Mouse (Mus musculus) thymus, postnatal 14 days (tissue): ENCODE measurements around the gene D10Wsu102e.
"Not testable (repeated sequence)": the region's sequence is repeated elsewhere in the genome, so short reads cannot be mapped to it uniquely, and the experiment has no call there.

Experiments used
- DNase-seq: peaks from one replicate; pipeline ENCODE4 v3.0.0; 2021

Gene D10Wsu102e

DNA sequence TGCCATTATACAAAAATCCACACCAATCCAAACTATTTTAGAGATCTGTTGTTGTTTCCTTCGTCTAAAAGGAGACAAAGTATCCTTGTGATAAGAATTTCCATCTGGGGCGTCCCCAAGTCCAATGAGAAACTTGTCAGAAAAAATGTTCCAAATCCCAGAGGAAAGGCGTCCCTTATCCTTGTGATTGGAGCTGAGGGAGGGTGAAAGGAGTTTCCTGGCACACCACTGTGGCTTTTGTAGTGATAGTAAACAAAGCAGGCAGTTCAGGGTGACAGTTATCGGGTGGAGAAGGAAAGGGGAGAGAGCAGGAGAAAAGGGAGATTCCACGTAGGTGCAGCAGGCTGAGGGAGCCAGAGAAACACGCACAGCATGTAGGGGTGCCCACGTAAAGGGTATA, 12.5 kb upstream of the D10Wsu102e start:
- no peak for DNase-seq

DNA sequence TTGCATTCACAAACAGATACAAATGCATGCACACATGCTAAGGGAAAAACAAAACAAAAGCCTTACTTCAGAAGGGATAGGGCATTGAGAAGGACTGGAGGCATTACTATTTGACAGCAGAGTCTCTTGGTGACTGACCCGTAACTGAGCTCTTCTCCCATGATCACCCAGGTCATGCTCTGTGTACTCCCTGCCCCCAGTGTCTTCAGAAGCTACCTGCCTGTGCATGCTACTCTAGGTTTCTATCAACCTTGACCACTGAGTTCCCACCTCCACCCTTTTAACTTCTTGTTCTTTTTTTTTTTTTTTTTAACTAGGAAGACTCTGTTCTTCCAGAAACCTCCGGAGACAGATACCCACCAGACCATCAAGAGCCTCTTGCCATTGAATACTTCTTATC, 9.3 kb upstream of the D10Wsu102e start:
- DNase-seq: no peak

DNA sequence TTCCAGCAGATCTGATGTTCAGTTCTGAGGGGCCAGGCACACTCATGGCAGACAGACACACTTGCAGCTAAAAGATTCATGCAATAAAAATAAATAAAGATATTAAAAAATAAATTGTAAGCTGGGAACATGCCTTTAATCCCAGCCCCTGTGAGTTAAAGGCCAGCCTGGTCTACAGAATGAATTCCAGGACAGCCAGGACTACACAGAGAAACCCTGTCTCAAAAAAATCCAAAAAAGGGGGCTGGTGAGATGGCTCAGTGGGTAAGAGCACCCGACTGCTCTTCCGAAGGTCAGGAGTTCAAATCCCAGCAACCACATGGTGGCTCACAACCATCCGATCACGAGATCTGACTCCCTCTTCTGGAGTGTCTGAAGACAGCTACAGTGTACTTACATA, 8.2 kb upstream of the D10Wsu102e start:
- not testable (repeated sequence) for DNase-seq

DNA sequence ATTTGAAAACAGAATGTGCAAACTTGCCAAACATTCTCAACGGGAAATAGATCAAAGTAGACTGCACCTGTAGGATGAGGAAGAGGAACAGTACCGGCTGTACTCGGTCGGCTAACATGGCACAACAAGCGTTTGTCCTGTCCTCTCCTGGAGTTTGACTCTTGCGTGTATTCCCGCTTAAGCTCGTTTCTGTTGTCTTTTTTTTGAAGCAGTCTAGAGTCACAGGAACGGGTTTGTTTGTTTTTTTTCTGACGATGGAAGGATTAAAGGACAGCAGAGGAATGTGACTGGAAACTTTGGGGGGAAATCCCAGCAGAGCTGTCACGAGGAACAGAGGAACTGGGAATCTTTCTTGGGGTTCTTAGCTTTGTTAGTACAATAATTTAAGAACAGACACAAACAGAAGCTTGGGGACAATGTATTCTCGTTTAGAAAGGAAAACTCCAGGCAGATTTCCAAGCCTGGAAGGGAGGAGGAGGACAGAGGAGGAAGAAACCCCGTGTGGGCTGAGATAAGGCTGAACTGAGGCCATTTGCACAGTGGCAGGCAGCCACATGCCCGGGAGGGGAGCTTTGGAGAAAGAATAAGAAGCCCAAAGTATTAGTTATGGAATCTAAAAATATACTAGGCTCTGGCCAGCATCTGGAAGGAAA, 6.2 kb upstream of the D10Wsu102e start:
- no peak for DNase-seq

DNA sequence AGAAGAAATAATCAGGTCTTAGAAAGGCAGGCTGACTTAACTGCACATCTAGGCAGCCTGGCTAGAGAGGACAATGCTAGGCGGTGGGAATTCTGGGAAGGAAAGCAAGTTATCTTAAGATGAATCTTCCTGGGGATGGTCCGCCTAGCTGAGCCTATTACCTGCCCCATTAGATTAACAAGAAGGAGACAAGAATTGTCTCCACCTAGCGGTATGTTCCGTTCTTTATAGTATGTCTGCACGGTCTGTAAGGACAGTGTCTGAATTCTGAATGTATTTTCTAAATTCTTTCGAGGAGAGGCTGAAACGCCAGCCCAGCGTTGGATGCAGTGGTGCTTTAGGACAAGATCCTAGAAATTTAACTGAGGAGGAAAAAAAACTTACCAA, 5.7 kb upstream of the D10Wsu102e start:
- DNase-seq: peak; percentile 21

DNA sequence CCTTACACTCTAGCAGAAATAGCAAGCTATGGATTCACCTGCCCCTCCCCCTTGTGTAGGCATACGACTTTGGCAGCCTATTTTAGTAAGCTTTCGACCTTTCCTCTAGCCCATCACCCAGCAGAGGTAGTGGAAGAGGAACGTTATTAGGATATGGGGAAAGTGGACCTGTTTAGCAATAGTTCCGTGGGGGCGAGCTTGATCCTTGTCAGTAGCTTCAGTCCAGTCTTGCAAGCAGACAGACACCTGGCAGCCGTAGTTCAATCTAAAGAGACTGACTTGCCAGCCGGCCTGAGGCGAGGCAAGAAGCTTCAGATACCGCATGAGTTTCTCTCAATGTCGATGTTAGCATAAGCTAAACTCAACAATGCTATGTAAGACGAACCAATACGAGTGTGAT, 3.6 kb upstream of the D10Wsu102e start:
- no peak for DNase-seq

DNA sequence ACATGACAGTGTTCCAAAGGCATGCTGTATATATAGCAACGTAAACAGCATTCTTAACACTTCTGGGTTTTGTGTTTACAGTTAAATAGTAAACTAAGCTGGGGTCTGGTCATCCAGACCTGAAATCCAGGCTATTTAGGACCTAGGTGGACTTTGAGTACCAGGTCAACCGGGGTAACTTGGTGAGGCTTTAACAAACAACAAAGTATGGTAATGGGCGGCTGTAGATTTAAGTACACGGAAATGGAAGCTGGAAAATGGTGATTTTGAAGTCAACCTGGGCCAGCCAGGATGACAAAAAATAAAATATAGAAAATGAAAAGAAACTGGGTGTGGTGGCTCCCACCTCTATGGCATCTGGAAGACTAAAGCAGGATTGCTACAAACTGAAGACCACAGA, 570 bp upstream of the D10Wsu102e start:
- no peak for DNase-seq

DNA sequence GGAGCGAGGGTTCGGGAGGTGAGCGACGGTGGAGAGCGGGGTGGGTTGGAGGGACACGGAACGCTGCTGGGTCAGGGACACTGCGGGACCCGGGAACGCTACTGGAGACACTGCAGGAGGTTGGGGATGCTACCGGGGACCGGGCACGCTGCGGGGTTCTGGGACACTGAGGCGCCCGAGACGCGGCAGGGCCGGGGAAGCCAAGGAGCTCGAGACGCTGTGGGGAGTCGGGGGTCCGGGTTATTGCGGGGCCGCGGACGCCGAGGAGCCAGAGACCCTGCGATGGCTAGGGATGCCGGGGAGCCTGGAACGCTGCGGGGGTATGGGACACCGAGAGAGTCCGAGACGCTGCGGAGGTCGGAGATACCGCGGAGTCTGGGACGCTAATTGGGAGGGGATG, 335 bp downstream of the D10Wsu102e start:
- DNase-seq: no peak

DNA sequence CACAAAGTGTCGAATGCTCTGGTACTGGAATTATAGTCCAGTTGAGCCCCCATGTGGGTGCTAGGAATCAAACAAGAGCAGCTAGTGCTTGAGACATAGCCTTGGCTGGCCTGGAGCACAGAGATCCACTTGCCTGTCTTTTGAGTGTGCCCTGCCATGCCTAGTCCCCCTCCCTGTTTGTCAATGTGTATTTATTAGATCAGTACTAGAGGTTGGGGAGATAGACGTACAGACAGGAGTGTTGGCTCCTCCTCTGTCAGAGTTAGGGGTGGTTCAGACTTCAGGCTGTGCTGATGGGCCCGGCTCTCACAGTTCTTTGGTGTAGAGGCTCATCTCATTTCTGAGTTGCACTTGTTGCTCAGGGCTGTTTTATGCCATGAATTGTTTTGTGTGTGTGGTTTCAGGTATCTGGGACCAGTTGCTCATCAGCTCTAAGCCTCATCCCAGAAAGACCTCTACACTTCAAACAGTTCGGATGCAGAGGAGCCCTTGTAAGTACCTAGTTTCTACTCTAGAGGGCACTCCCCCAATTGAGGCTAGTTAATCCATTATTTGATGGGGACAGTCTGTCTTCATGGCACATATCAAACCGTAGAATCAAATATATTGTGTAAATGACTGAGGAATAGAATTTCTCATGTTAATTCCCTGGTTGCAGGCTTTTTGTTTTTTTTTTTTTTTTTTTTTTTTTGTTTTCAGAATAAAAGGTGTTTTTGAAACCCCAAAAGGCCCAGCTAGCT, 1.8 kb downstream of the D10Wsu102e start:
- peak; percentile 35 for DNase-seq

DNA sequence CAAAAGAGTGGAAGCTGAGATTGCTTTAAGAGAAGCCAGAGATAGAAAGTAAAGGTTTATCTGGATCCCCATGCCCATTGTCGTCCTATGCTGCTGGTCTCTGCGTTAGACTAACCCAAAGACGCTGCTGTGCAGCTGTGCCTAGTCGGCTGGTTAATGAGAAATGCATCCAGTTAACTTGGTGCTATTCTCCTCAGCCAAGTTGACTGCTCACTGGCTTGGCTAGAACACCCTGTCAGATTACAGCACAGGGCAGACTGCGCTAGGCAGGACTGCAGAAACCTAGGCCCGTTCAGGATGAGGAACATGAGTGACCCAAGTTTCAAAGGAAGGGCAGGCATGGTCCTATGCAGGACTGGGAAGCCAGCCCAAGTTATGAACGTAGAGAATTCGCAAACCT, 3.4 kb downstream of the D10Wsu102e start:
- DNase-seq: no peak

DNA sequence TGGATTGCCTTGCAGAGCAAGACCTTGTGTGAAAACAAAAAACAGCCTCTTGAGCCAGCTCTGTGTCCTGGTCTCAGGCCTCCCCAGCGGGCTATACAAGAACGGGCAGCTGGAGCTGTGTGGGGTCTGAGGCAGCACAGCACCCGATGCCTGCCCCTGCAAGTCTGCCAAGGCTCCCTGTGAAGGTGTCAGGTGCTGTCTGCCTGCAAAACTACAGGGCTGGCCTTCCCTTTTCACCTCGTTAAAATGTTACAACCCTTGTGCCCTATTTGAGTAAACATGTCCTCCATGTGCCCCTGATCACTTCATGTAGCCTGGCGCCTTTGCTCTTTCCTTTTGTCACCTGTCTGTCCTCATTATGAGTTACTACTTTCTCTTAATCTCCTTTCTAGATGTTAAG, 8.9 kb downstream of the D10Wsu102e start:
- DNase-seq: no peak

DNA sequence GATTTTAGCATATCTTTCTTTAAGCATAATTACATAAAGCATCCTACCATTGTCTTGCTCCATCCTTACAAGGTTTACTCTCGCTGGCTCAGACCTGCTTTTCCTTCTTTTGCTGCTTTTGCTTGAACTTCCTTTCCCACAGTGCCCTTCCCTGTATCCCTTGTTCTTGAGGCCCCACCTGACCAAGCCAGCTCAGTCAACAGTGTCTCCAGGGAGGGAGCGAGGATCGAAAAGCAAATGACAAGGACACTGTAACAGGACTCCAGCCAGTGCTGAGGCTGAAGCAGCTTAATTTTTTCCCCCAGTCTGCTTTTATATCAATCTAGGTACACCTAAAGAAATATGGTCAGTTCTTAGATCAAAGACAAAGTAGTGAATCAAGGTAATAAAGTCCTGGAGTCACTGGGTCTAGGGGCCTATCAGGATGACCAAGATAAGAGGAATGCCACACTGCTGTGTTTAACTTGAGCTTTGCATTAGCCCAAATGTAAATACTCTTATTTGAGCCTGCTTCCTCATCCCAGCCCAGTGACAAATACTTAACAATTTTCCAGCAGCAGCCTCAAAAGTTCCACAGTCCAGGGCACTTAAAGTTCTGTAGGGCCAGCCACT, 14.1 kb downstream of the D10Wsu102e start:
- no peak for DNase-seq

DNA sequence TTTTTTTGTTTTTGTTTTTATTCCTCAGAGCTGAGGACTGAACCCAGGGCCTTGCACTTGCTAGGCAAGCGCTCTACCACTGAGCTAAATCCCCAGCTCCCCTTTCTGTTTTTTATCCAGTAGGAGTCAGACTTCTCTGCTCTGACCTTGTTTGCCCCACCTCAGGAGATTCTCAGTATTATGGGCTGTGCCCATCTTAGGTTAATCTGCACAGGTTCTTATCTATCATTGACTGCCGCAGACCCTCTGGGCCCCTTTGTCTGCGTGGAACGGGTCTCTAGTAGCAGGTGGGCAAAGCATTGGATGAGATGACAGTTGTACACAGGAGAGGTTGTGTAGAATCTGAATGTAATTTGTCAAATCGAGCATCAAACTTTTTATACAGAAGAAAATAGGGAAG, 15.4 kb downstream of the D10Wsu102e start:
- DNase-seq: not testable (repeated sequence)

DNA sequence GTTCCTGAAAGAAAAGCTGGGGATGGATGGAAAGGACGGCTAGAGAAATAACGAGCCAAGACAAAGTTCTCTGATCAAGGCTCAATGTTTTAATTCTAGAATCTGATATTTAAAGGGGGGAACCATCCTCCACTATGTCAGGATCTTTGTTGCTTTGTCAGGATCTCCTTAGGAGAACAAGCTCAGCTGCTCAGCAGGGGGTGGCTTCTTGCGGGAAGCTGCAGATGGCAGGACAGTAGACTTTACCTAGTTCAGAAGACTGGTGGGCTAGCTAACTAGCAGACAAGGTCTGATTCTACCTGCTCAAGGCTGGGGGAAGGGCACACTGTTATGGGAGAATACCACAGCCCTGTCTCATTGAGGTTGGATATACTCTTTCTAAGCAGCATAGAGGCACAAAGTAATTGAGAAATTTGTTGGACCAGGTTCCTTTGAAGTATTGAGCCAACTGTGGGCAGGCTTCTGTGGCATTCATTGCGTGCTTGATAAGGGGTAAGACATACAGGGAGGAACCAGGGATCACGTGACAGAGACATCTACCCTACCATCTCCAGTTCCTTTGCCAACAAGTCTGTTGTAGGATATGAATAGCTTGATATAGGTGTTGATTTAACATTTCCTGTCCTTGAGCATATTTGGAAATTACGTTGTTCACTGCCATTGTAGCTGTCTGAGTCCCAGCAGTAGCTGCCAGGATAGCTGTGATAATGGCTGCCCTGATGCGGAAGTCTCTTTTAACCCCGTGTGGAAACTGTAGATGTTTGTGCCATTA, 17.1 kb downstream of the D10Wsu102e start:
- DNase-seq: no peak

DNA sequence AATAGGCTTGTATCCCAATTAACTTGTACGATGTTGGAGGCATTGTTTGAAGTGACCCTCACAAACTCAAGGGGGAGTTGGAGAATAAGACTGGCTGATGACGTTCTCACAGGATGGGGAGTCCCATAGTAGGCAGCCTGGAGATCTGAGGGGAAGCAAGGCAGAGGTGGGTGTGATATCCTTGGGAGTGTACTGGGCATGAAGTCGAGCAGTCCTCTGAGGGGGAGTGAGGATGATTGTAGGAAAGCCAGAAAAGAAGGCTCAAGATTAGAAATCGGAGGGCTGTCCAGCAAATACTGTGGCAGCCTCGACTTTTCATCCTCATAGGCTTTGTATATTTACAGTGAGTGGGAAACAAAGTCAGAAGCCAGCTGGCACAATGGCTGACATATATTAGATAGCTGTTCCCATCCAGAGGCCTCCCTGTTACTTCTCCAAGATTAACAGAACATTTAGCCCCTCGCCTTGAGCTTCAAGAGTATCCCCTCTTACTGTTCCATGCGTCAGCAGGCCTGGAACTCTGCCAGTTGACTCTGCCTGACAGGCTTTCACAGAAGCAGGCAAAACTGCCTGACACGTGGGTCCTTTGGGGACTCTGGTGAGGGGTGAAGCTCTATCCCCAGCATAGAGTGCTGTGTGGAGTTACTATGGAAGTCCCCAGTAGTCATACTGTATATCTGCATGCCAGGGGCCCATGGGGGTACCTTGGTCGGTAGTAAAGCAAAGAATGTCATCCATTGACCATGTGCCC, 18.2 kb downstream of the D10Wsu102e start:
- DNase-seq: no peak

DNA sequence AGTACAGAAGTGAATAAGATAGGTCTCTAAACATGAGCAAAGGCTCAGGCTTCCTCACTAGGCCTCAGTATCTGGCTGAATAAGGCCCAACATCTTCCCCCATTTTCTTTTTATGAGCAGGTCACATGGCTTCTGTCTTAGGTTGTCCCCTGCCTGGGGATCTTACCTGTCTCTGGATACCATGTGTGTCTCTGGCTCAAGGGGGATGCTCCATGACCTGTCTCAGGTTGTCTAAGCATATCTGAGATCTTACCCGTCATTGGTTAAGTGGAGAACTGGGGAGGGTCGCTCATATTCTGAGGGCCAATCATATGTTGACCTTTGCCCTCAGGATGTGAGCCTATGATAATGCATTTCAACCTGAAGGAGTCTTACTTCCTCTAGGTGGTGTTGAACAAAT, 20.5 kb downstream of the D10Wsu102e start:
- DNase-seq: no peak

DNA sequence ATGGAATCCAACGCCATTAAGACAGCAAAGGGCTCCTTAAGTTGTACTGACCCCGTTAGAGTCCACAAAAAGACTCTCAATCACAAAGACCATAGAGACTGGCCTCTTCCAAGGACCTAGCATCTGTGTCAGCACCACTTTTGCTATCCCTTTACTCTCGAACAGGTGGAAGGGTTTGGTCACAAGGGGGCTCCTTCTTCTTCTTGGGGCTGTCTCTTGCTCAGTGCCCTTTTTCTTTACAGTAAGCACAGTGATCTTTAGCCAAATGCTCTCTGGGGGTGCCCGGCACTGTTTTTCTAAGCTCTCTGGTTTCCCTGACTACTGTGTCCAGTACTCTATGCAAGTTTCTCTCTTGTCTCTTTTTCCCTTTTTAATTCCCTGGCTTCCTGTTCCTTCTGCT, 22.5 kb downstream of the D10Wsu102e start:
- no peak for DNase-seq

DNA sequence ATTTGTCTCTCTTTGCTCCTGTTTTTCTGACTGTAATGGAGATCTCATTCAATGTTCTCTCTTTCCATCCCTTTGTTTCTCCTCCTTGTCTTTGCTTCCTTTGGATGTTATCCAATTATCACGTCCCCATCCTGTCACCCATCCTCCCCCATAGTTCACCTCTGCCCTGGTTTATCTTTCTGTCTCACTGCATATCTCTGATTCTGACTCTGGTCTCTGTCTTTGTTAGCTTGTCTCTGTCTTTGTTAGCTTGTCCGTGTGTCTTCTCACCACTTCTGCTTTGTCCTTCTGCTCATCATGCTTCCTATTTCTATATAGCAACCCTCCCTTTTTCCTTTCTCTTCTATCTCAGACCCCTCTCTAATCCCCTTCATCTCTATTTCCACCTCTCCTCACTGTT, 23.0 kb downstream of the D10Wsu102e start:
- no peak for DNase-seq

DNA sequence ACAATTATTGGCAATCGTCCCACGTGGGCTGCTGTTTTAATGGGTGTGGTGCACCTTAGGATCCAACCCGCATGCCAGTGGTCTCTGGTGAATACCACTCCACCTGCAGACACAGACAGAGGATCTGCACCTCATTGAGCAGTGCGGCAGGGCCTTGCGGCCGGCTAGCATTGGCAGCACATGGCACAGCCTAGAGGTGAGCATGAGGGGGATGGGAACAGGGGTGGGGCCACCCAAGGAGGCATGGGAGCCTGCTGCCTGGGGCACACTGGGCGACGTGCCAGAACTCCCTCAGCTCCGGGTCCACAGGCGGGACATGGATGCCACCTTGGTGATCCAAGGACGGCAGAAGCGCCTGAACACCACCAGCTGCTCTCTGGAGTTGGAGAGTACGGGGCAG, 23.8 kb downstream of the D10Wsu102e start:
- no peak for DNase-seq

DNA sequence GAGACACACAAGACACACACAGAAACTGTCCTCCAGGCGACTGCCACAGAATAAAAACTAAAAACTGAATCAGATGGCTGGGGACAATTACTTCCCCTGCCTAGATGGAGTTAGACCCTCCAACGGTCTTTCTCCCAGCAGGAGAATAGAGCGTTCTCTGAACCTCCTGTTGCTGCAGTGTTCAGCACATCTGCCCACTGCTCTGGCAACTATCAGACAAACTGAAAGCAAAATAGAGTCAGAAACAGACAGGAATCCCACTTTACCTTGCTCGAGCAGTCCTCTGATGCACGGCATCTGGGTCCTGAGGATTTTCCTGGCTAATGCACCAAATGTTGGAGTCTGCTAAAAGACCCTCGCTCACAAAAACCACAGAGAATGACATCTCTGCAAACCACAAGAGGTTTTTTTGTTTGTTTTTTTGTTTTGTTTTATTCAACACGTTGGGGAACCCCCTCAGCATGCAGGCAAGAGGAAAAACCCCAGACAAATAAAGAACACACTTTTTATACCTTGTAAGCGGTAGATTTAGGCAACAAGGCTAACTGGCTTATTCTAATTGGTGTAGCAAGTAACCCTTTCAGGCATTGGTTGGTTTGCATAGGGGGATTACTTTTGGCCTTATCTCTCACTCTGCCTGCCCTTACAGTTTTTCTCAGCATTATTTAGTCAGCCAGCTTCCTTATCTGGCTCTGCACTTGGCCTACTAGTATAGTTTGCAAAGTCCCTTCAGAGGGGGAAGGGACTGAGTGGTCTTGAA, 24.6 kb downstream of the D10Wsu102e start:
- no peak for DNase-seq

DNA sequence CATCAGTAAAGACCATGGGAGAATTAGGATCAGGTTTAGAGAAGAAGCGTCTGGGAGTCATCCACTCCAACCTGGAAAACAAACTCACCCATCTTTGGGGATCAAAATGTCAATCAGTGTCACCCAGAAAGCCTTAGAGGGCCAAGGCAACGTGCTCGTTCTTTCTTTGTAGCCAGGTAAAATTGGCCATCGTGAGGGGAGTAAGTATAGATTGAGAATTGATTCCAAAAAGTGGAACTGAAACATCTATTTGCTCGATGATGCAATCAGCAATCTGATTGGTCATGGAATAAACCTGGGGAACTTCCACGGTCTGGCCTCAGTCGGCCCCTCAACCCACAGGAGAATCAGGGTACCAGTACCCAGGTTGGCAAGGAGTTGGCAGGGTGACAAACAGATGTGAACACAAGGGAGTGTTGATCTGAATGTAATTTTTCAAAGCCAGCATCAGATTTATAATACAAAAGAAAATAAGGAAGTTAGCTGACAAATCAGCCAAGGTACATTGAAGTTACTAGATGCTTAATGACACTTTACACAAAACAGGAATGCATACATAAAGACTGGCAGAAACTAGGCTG, 25.4 kb downstream of the D10Wsu102e start:
- DNase-seq: no peak

DNA sequence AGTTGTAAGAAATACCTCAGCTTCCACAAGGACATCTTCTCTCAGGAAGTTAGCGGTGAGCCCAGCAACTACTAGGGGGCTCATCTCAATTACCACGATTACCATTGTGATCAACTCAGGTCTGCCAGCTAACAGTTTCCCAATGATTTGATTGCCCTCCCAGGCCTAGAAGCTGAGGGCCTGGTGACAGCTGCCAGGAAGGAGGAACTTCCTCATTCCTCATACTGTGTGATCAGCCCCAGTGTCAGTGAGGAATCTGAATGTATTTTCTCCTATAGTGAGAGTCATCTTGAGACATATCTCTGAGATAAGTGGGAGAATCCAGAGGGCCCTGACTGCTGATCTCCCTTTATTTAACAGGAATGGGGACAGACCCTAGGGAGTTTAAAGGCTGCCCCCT, 37.3 kb downstream of the D10Wsu102e start:
- no peak for DNase-seq
